Mouse (Mus musculus): ENCODE data around the gene Ear6.

- TF ChIP-seq GATA1 (IDR thresholded peaks at IDR 0.05; ENCODE audit: low read length) (no peak), TAL1 (IDR thresholded peaks at IDR 0.05; ENCODE audit: low read length) (no peak)
Observed at GRCm38 (mm10) chr14:51892191-51892939, 38.9 kb downstream of the Ear6 start, which contains the start of gene Slc39a2.

Data from erythroblast, embryonic 14.5 days (primary cell).